Mouse (Mus musculus): ENCODE data around the gene Osbpl6.

Gene Osbpl6

DNA sequence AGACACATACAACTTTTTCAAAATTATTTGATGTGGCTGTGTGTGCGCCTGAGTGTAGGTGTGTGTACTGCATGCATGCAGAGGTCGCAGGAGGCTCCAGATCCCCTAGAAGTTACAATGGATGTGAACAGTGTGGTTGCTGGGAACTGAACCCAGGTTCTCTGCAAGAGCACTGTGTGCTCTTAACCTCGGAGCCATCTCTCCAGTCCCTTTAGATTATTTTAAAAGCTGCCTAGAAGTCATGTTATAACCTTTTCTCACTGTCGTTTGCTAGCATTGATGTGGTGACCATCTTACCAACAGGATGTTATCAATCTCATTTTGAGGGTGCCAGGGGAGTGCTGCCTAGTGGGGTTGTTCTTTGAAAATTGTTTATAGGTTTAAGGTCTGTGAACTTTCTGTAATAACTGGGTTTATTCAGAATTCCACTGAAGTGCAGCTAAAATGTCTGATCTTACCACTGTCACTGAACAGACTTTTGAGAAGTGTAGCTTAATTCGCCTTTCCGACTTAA is 15.2 kb downstream of the Osbpl6 start:
- no peak for DNase-seq (ENCODE audit: low spot score)

DNA sequence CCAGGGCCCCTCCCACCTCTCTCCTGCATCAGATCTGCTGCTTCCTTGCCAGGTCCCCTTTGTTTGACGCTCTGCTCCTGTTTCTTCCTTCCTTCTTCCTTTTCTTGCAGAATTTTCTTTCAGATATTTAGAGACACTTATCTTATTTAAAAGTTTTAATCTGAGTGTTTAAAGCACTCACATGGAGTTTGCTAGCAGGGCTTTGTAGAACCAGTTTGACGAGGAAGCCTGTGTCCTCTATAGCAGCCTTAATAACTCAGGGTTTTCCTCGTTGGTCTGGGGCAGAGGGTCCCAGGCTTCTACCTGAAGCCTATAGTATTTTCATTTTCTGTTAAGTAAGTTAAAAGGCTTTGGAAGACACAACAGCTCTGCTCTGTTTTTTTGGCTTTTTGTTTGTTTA is 20.5 kb downstream of the Osbpl6 start:
- DNase-seq (ENCODE audit: low spot score), result no peak

DNA sequence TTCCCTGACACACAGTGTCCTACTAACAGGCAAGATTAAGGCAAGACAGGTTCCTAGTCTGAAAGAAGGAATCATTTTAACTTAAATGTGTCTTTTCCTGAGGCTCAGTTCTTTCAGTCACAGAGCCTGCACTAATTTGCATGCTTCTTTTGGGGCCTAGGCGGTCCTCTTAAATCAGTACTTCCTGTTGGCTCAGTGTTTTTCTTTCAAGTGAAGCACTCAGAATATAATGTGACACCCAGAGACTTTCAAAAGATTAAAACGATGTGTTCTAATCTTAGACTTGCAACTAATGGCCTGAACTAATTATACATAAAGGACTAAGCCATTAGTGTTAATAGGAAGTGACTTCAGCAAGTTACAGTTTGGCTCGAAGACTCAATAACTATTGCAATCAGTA is 23.0 kb downstream of the Osbpl6 start:
- DNase-seq (ENCODE audit: low spot score), result no peak

DNA sequence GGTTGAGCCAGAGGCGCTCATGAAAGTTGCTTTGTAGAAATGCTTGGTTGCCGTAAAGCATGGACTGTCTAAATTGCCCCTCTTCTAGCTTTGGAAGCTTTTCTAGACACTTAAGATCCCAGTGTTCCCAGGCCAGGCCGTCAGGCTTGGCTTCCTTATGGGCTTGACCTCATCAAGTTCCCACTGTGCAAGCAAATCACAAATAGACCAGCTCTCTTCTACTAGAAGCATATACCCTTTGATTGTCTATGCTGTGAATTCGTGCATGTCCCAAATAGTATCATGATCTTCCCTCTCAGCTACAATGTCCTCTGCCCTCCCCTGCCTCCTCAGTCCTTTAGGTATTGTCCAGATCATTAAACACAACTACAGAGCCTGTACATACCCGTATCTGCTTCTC is 23.5 kb downstream of the Osbpl6 start:
- DNase-seq (ENCODE audit: low spot score), result no peak

DNA sequence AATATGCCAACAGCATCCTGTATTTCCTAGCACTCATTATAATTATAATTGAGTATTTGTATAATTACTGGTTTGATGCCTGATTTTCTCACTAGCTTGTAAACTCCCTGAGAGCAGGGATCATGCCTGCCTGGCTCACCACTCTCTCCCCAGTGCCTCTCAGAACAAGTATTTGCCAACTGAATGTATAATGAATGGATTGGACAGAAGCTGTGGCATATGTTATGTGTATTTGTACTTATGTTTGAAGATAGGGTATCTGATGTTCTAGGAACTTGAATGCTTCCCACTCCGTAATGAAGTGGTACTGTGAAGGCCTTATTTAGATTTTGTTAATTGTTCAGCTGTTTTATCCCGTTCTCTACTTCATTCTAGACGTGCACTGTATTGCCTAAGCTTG is 24.2 kb downstream of the Osbpl6 start:
- DNase-seq (ENCODE audit: low spot score), result no peak

DNA sequence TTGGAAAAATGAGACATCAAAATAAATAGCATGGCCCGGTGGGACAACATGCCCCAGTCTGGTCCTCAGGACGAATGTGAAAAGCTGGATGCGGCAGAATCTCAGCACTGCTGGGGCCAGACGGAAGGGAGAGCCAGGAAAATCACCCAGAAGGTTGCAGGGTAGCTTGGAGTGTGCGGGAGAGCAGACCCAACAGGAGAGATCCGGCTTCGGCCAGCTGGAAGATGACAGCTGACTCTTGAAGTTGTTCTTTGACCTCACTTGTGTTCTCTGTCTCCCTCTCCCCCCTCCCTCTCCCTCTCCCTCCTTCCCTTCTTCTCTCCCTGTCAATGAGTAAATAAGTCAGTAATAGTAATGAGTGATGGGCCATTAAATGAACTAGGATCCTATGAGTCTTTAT is 27.9 kb downstream of the Osbpl6 start:
- no peak for DNase-seq (ENCODE audit: low spot score)

DNA sequence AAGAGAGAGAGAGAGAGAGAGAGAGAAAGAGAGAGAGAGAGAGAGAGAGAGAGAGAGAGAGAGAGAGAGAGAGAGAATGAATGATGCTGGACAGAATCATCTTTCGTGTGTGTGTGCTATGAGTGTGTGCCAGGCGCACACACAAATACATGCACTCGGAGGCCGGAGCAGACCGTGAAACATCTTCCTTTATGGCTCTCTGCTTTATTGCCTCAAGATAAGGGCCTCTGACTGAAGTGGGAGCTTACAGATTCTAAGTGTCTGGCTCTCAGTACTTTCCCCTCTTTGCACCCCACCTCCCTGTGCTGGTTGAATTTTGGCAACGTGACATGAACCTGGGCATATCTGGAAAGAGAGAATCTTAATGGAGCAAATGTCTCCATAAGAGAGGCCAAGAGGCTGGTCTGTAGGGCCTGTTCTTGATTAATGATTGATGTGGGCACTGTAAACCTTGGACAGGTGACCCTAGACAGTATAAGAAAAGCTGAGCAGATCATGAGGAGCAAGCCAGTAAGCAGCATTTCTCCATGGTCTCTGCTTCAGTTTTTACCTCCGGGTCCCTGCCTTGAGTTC is 29.4 kb downstream of the Osbpl6 start:
- no peak for DNase-seq (ENCODE audit: low spot score)

DNA sequence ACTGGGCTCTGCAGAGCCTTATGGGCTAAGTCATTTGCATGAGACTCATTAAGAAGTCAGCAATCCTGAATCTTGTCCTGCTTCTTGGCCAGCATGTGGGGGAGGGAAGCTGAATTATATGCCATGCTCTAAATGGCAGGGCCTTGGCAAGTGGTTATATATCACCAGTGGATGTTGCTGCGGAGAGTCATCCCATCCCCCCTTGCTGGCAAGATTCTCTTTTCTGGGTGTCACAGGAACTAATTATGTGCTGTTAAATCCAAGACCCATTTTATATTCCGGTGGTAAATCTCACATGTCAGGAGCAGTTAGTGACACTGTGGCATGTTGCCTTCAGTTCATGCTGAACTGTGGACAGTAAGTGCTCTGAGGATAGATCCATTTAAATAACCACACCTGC is 31.1 kb downstream of the Osbpl6 start:
- DNase-seq (ENCODE audit: low spot score), result no peak

DNA sequence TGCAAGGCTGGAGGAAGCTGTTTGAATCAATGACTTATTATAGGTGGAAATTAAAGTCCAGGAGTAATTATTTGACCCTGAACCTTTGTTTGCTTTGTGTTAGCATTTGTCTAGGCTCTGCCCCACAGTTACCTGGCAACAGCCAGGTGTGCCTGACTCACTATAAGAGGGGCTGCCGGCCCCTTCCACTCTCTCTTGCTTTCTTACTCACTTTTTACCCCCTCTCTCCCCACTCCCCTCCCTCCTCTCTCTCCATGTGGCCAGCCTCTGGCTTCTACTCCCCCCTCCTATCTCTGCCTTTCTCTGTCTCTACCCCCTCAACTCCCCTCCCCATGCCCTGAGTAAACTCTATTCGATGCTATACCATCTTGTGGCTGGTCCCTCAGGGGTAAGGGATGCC is 33.2 kb downstream of the Osbpl6 start:
- DNase-seq (ENCODE audit: low spot score), result no peak

DNA sequence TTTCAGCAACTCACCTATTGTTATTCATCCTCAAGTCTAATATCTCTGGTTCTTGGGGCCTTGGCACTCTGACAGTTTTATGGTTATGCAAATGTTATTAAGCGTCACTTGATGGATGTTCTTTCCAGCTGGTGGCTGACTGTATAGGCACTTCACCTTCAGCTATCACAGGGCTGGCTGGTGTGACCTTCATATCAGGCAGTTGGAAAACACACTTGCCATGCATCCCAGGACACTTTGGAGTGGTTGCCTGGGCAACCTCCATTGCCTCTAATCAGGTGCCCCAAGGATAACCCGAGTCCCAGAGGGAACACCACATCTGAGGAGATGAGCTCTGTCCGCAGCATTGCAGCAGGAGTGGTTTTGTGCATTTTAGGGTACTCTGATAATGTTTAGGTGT is 35.8 kb downstream of the Osbpl6 start:
- no peak for DNase-seq (ENCODE audit: low spot score)

DNA sequence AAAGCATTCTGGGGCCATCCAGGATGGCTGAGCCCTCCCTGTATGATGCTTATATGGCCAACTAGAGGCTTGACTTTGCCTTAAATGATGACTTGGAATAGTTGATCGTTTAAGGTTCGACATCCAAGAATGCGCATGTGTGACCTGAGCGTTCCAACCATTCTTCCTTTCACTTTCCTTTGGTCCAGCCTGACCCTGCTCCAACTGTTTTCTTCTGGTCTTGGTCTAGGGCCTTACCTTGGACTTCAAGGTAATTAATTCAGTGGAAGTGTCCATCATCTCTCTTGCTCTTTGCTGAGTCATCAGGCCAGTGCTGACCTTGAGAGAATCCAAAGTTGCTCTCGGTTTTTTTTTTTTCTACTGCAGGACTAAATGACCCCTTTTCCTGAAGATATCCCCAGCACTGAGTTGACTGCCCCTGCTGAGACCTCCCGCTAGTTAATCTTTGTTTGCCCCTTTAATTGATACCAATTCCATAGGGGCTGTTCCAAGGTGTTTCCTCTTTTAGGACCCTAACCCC is 43.6 kb downstream of the Osbpl6 start:
- DNase-seq (ENCODE audit: low spot score), result no peak

DNA sequence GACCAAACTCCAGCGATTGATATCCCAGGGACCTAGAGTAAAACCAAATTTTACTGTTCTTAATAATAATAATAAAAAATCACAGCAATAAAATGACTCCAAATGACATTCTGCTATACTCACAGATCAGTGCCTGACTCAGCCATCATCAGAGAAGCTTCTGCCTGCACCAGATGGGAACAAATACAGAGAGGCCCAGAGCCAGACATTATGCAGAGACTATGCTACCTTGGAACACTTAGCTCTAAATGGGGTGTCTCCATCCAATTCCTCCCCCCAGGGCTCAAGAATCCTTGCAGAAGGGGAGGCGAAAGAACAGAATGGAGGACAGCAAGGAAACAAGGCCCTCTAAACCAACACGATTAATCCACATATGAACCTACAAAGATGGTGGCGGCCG is 60.4 kb downstream of the Osbpl6 start:
- DNase-seq (ENCODE audit: low spot score), result no peak

DNA sequence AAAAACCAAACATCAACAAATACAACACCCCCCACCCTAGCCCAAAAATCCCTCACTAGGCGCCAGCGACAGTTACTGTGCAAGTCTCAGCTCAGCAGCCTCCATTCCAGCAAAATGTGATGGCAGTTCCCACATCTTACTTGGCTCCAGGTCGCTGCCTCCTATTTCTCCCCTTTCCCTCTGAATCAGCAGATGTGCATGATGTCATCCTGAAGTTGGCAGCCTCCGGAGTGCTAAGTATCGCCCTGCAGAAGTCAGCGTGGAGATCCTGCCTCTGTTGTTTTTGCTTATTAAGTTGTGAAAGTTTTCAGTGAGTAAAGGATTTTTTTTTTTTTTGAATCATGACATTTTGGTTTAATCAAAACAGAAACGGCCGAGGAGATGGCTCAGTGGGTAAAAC is 61.9 kb downstream of the Osbpl6 start:
- no peak for DNase-seq (ENCODE audit: low spot score)

DNA sequence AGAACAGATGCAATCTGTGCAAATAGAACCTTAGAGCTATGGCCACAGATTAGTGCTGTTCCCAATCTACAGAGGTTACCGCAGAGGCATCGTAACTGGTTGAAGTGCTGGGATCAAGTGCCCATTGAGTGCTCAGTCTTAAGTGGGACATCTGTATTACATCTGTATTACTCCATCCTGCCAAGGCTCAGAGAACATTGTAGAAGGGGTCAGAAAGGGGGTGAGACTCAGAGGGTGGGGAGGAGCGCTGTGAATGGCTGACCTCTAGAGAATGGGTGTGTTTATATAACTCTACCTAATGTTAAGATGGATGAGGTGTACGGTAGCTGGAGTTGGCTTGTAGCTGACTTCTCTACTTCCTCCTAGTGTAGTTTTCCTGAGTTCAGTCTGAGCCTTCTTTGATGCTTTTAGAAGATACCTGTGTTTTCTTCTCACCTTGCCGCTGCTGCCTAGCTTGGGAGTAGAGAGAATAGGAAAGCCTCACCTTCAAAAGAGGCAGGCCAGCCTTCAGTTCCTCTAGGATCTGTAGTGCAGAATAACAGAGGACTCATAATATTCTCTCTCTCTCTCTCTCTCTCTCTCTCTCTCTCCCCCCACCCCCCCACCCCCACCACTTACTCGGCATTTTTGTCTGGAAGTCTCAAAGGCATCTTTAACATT is 62.9 kb downstream of the Osbpl6 start:
- DNase-seq (ENCODE audit: low spot score), result no peak

DNA sequence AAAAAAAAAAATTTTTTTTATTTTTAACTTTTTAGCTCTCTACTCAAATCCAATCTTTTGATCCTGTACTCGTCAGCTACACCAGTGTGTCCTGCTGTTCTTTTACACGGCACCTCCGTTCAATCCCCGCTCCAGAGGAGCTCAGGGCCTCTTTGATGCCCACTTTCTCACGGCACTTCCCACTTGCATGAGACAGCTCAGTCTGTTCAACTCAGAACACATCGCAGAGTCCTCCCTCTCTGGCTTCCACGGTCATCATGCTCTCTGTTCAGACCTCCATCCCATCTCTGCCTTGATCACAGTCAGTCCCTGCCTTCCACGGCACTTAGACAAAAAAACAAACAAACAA is 63.4 kb downstream of the Osbpl6 start:
- no peak for DNase-seq (ENCODE audit: low spot score)

DNA sequence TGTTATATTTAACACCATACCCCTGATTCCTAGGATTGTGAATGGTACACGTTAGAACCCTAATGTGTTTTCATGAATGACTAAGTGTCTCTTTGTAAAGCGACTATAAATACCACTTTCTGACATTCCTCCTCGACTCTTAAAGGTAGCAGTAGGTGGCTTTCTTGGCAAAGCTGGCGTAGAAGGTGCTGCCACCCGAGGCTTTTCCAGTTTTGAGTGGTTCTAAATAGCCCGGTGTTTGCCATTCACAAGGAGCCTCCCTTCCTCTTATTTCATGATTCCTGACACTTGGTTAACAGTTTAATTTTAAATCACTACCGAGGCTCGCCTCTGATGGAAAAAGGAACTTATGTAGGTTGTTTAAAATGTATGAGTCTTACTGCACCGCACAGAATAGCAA is 64.1 kb downstream of the Osbpl6 start:
- DNase-seq (ENCODE audit: low spot score), result no peak

DNA sequence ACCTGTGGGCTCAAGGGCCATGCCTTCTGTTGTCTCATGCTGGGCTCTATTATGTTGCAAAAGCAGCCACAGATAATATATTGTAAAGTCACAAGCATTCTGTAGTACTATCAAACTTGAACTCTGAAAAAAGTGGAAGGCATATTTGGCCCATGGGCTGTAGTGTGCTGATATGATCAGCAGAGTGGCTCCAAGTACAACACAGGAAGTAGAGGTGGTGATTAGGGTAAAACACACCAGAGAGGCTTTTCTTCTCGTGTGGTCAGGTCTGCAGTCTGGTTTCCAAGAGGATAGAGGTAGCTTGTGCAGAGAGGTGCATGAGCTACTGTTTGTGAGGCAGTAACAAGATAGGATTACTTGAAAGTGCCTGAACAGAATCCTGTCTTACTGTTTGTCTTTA is 69.5 kb downstream of the Osbpl6 start:
- DNase-seq (ENCODE audit: low spot score), result no peak

DNA sequence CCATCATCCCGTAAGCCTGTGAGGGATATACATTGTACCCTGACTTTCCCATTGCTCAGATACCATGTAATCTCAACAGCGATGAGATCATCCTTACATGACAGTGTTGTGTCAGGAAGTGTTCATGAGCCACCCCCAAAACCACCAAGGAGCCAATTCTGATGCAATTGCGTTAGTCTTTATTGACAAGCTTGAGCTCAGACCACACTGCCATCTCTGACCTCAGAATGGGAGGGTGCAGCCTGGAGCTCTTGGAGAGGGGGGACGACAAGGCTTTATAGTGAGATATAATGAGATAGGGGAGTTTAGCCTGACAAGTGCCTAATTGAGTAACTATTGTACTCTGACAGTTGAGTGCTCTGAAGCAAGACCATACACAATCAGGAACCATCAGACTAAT is 82.5 kb downstream of the Osbpl6 start:
- no peak for DNase-seq (ENCODE audit: low spot score)

DNA sequence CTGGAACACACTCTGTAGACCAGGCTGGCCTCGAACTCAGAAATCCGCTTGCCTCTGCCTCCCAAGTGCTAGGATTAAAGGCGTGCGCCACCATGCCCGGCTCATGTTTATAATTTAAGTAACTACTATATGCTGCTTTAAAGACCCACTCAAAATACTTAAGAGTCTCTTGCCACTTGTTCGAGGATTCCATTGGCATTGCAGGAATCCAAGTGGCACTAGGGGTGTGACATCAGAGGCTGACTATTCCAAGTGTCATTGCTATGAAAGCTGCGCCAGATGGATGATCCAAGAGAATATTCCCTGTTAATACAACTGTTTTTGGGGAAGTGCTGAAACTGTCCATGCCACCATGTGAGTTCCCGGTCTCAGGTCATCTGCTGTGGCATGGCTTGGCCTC is 83.9 kb downstream of the Osbpl6 start:
- no peak for DNase-seq (ENCODE audit: low spot score)

DNA sequence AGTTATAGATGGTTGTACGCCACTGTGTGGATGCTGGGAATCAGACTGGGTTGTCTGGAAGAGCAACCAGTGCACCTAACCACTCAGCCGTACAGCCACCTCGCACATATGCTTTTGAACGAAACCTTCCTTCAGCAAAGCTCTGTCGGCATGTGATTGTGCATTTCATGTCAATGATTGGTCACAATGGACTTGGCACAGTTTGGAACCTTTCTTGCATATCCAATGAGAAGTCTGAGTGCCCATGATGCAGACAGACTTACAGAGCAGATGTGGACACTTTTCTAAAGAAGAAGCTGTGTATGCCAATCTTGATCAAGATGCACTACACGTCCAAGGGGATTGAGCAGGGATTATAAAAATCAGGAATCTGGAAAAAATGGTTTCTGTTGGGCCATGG is 85.1 kb downstream of the Osbpl6 start:
- DNase-seq (ENCODE audit: low spot score), result no peak

DNA sequence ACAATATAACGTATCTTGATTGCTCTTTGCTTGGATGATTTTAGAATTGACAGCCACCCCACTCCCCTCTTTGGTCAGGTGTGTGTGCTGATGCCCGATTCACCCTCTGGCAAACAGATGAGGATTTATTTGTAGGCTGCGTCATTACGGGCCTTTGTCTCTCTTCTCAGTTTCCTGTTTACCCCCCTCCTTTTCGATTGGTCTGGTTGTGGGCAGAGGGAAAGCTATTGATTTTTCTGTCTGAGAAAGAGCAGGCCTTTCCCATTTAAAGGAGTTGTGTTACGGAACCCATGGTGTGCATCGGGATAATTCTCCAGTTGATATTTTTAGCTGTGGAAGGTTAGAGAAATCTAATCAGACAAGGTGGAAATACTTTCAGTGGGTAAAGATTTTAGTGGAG is 85.9 kb downstream of the Osbpl6 start:
- DNase-seq (ENCODE audit: low spot score), result no peak

DNA sequence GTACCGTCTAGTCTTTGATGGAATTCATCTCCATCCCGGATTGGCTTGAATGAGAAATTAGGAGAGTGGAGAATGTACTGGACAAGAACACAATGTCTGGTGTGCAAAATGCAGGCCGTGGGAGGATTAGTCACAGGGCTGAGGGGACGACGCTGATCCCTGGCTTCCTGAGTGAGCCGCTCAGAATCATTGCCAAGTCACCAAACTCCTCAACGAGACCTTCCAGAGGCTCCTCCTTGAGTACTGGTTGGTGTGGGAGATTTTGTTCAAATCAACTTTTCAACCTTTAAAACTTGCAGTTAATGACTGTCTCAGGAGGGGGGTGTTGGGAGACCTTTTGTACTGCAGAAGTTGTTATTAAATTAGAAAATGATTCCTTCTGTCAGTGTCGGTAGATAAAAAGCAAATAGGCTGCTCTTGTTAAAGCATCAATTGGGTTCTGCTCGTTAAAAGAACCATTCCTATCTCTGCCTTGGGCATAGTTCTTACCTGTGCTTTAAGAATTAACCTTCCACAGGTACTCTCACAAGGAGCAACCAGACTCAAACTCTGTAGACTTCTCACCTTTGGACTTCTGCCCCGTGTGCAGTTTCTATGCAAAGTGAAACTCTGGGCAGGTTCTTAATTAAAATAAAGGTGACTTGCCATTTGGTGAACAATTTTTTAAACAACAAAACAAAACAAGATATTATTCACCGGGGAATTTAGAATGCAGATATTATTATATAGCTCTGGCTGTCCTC is 89.9 kb downstream of the Osbpl6 start:
- no peak for DNase-seq (ENCODE audit: low spot score)

DNA sequence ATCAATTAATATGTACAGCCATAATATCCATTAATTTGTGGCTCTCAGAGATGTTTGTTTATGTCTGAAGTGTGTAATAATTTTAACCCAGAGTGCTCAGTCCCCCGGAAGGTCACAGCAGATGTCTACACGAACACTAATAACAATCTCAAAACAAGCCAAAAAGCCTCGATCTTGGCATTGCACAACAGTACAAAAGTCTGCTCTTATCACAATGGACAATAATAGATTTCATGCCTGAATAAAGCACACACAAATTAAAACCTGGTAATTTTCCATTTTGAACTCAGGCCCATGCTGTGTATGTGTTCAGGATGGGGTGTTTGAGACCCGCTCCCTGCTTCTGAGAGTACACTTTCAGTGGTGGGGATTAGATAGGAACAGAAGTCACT is 90.4 kb downstream of the Osbpl6 start:
- DNase-seq (ENCODE audit: low spot score), result no peak

DNA sequence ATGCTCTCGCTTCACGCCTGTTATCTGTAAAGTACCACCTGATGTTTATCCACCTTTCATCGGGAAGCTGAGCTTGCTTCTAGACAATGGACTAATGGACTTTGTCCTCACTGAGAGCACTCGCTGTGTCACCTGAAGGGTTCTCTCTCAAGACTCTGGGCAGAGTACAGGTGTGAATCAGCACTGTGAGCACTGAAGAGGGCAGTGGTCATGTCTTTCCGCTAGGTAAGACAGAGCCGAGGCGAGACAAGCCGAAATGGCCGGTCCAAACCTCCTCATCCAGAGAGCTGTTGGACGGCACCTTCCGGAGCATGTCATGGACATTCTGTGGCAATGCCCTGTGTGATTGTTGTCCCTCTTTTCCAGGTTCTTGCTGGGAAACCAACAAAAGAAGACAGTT is 92.6 kb downstream of the Osbpl6 start:
- DNase-seq (ENCODE audit: low spot score), result no peak
